Mouse (Mus musculus) heart, embryonic 11.5 days (tissue): ENCODE measurements around the gene Zcchc18. TPM values are rescaled to one million over a fixed set of nuclear protein-coding genes. Genes with fewer than 3 reads are reported as not detected.
"Not testable (repeated sequence)": the region's sequence is repeated elsewhere in the genome, so short reads cannot be mapped to it uniquely, and the experiment has no call there.

Source experiments
- ATAC-seq: fragments of 200-750 bp; cut with Nextera tagmentation; replicated peaks from 2 replicates; pipeline ENCODE4 v1.8.0; 2017; ENCODE audit warnings: moderate library complexity; ENCODE audit not compliant: insufficient number of reproducible peaks, low FRiP score, low TSS enrichment
- H3K27ac ChIP-seq: fragments of 300-500 bp; sonication (generic); 2 replicates; pipeline ENCODE4 v1.5.1; 2014; ENCODE audit warnings: mild to moderate bottlenecking, low read depth, low read length
- H3K27me3 ChIP-seq: fragments of 300-500 bp; sonication (generic); 2 replicates; pipeline ENCODE4 v1.6.1; 2014; ENCODE audit warnings: mild to moderate bottlenecking, low read length, mixed read lengths; ENCODE audit not compliant: control insufficient read depth, insufficient read depth
- H3K36me3 ChIP-seq: fragments of 300-500 bp; sonication (generic); 2 replicates; pipeline ENCODE4 v1.6.1; 2014; ENCODE audit warnings: mild to moderate bottlenecking, low read length, moderate library complexity, mixed read lengths; ENCODE audit not compliant: control insufficient read depth, insufficient read depth
- H3K4me1 ChIP-seq: fragments of 300-500 bp; sonication (generic); 2 replicates; pipeline ENCODE4 v1.6.1; 2014; ENCODE audit warnings: low read length; ENCODE audit not compliant: control insufficient read depth, insufficient read depth
- H3K4me2 ChIP-seq: fragments of 300-500 bp; sonication (generic); 2 replicates; pipeline ENCODE4 v1.6.1; 2014; ENCODE audit warnings: mild to moderate bottlenecking, moderate library complexity
- H3K4me3 ChIP-seq: fragments of 300-500 bp; sonication (generic); 2 replicates; pipeline ENCODE4 v1.5.1; 2014; ENCODE audit warnings: low read depth, low read length
- H3K9ac ChIP-seq: fragments of 300-500 bp; sonication (generic); 2 replicates; pipeline ENCODE4 v1.6.1; 2014; ENCODE audit warnings: mild to moderate bottlenecking, low read depth, low read length, moderate library complexity
- H3K9me3 ChIP-seq: fragments of 300-500 bp; sonication (generic); replicated peaks from 2 replicates; pipeline ENCODE4 v1.6.1; 2016; ENCODE audit warnings: low read length; ENCODE audit not compliant: control insufficient read depth
- WGBS: fragments of 180-500 bp; shearing (Covaris S2); extraction: QIAGEN DNeasy Blood & Tissue Kit; methylation state at CpG from one replicate; pipeline ENCODE4 v1.1.7; 2014; ENCODE audit not compliant: insufficient replicate concordance; 5-methylcytosine and 5-hydroxymethylcytosine counted together
- polyA plus RNA-seq: library from polyadenylated mRNA; unstranded; fragments of >200 nt; fragmentation: Nextera tagmentation; extraction: Ambion mirVana; gene quantifications from 2 replicates; pipeline ENCODE4 v1.2.1, GENCODE M21; 2014

Zcchc18 gene
- 4.2 TPM in 2 replicates for polyA plus RNA-seq

DNA sequence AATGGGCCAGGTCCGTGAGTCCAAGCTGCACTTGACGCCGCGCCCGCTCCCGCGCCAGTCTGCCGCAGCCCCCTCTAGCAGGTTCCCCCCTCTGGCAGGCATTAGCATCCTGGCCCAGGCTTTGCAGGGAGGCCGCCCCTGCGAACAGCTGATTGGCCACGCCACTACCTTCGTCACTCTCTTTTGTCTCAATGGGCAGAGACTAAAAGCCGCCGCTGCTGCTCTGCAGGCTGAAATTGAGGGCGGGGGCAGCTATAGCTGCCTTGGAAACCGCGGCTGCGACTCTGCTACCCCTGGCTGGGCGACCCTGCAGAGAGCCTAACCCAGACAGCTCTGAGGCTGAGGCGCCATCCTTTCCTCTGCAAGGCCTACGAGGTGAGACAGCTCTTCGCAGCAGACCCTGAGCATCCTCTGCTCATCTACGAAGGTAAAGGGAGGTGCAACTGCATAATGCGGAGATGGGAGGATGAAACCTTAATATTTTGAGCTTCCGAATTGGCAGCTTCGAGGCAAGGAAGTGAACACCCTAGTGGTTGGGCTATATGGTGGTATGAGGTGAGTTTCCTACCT is at the start of gene Zcchc18:
TSS of gene Zcchc18 (plus strand) at position 178 of the 570 bp plus-strand sequence.
- H3K4me2 ChIP-seq = peak within 1 kb of the TSS; percentile 68
- peaks cover 12% of the 10 kb centered on the region for H3K27me3 ChIP-seq
- no peaks in the 10 kb centered on the region for H3K9me3 ChIP-seq
- H3K9ac ChIP-seq = no peak within 1 kb of the TSS
- WGBS = 16% methylated on average over 26 of the region's 26 CpGs
- no peaks in the 10 kb centered on the region for H3K36me3 ChIP-seq
- H3K4me1 ChIP-seq = no peaks in the 10 kb centered on the region
- ATAC-seq = 0 out of 2 replicates have a peak, but pooled peaks have one; percentile 77
- no peak within 1 kb of the TSS for H3K27ac ChIP-seq
- H3K4me3 ChIP-seq = peak within 1 kb of the TSS; percentile 36

- H3K36me3 ChIP-seq, H3K9me3 ChIP-seq, H3K27ac ChIP-seq, H3K4me1 ChIP-seq, H3K27me3 ChIP-seq, H3K9ac ChIP-seq: not testable (repeated sequence)
- H3K4me2 ChIP-seq = peak overlapping the region; percentile 51
- peak; percentile 80 for ATAC-seq
- H3K4me3 ChIP-seq = peak overlapping the region; percentile 25; the same call in 1 of the 2 replicates
- WGBS = 23% methylated on average over 13 of the region's 13 CpGs
Measured at GRCm38 (mm10) chrX:136957583-136958279, 35.2 kb upstream of the Zcchc18 start.

- not testable (repeated sequence) for H3K9ac ChIP-seq, H3K4me1 ChIP-seq, H3K27ac ChIP-seq, H3K9me3 ChIP-seq, H3K27me3 ChIP-seq, H3K36me3 ChIP-seq, ATAC-seq
- WGBS = 61% methylated on average over 5 of the region's 5 CpGs
- Histone ChIP-seq H3K4me2 (peak overlapping the region; percentile 51), H3K4me3 (0 out of 2 replicates have a peak overlapping the region, but pooled peaks have one; percentile 10)
Measured at GRCm38 (mm10) chrX:136958300-136958699, 34.7 kb upstream of the Zcchc18 start.

GRCm38 (mm10) chrX:136959688-136960087 is 33.3 kb upstream of the Zcchc18 start:
- no peaks in the 10 kb centered on the region for H3K27me3 ChIP-seq
- H3K36me3 ChIP-seq = no peaks in the 10 kb centered on the region
- WGBS = 32% methylated on average over 2 of the region's 2 CpGs
- H3K4me3 ChIP-seq = no peak overlapping the region
- no peak overlapping the region for H3K4me2 ChIP-seq
- no peak overlapping the region for H3K9ac ChIP-seq
- no peaks in the 10 kb centered on the region for H3K4me1 ChIP-seq
- no peak for ATAC-seq
- H3K9me3 ChIP-seq = no peaks in the 10 kb centered on the region
- no peak overlapping the region for H3K27ac ChIP-seq

- not testable (repeated sequence) for H3K27ac ChIP-seq, H3K4me1 ChIP-seq, H3K9ac ChIP-seq, ATAC-seq, H3K36me3 ChIP-seq, H3K9me3 ChIP-seq, H3K27me3 ChIP-seq
- 78% methylated on average over 6 of the region's 6 CpGs for WGBS
- Histone ChIP-seq H3K4me2 (peak within 1 kb of the TSS; percentile 60), H3K4me3 (peak within 1 kb of the TSS; percentile 42)
Measured at GRCm38 (mm10) chrX:136975397-136975796, 17.6 kb upstream of the Zcchc18 start, which contains the start of gene Tmsb15b2. Gene Tmsb15b2 (minus strand): TSS chrX:136975497.

GRCm38 (mm10) chrX:136976424-136977084 is 16.4 kb upstream of the Zcchc18 start, which contains the start of the genes Tmsb15l and Tmsb15b1:
Gene Tmsb15l (minus strand): TSS chrX:136976869.
Gene Tmsb15b1 (minus strand): TSS chrX:136976874.
- Histone ChIP-seq H3K4me2 (peak within 1 kb of the TSS; percentile 60), H3K9me3 (no peaks in the 10 kb centered on the region), H3K27ac (no peak within 1 kb of the TSS), H3K27me3 (no peaks in the 10 kb centered on the region), H3K4me3 (peak within 1 kb of the TSS; percentile 42), H3K9ac (no peak within 1 kb of the TSS), H3K36me3 (no peaks in the 10 kb centered on the region), H3K4me1 (no peaks in the 10 kb centered on the region)
- ATAC-seq = peak; percentile 97
- WGBS = 36% methylated on average over 15 of the region's 15 CpGs

DNA sequence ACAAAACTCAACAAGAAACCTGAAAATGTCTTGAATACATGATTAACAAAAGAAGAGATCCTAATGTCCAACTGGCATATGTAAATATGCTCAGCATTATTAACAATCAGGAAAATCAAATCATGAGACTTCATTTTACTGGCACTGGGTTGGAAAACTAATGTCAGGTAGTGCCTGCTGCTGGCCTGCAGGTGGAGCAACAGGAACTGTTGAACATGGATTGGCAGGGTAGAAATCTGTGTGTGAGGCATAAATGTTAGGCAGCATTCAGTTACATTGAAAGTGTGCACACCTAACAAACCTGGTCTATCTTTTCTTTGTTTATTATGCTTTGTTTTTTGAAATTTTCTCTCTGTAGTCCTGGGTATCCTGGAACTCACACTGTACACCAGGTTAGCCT is 14.3 kb upstream of the Zcchc18 start:
- H3K36me3 ChIP-seq = no peaks in the 10 kb centered on the region
- no peak overlapping the region for H3K27ac ChIP-seq
- no peaks in the 10 kb centered on the region for H3K9me3 ChIP-seq
- H3K27me3 ChIP-seq = no peaks in the 10 kb centered on the region
- no peaks in the 10 kb centered on the region for H3K4me1 ChIP-seq
- ATAC-seq = no peak
- H3K4me2 ChIP-seq = no peak overlapping the region
- H3K9ac ChIP-seq = no peak overlapping the region
- H3K4me3 ChIP-seq = no peak overlapping the region

DNA sequence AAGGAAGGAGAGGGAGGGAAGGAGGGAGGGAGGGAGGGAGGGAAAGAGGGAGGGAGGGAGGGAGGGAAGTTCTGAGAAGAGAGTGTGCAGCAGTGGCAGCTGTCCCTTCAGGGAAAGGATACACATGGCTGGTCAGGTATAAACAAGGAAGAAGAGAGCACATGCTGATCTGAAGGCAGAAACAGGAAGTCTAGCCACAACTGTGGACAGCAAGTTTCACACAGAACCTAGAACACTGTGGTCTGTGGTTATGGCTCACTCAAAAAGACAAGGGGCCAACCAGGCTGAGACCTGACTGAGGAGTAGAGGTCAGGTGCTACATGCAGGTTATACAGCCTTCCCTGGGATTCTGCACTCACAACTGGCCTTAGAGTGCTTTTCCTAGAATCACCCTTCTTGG is 6.9 kb upstream of the Zcchc18 start:
- Histone ChIP-seq H3K4me3 (no peak overlapping the region), H3K4me1 (no peaks in the 10 kb centered on the region), H3K27ac (no peak overlapping the region), H3K36me3 (no peaks in the 10 kb centered on the region), H3K4me2 (no peak overlapping the region), H3K9ac (no peak overlapping the region), H3K27me3 (no peaks in the 10 kb centered on the region), H3K9me3 (no peaks in the 10 kb centered on the region)
- ATAC-seq = no peak
